Mouse (Mus musculus) bone marrow macrophage, adult 2 months (primary cell): ENCODE results near the gene 1700092M07Rik. TPM values are rescaled to one million over a fixed set of nuclear protein-coding genes. Genes with fewer than 3 reads are reported as not detected.
A peak's percentile ranks its signal among the peaks of the same experiment; 100 is the strongest.

ENCODE experiments used
- H3K27ac ChIP-seq: 2 replicates; pipeline ENCODE4 v1.5.1; 2012; ENCODE audit warnings: low read depth, low read length; ENCODE audit not compliant: insufficient read depth
- H3K4me1 ChIP-seq: 2 replicates; pipeline ENCODE4 v1.6.1; 2012; ENCODE audit warnings: low read length; ENCODE audit not compliant: control insufficient read depth, insufficient read depth
- H3K4me3 ChIP-seq: 2 replicates; pipeline ENCODE4 v1.5.1; 2012; ENCODE audit warnings: mild to moderate bottlenecking, low read length, moderate library complexity; ENCODE audit not compliant: insufficient read depth
- CTCF ChIP-seq: IDR thresholded peaks from 2 replicates; pipeline ENCODE4 v1.5.1; 2012; ENCODE audit warnings: low read depth, mild to moderate bottlenecking, low read length, moderate library complexity
- POLR2A ChIP-seq: IDR thresholded peaks from 2 replicates; pipeline ENCODE4 v1.6.1; 2012; ENCODE audit warnings: mild to moderate bottlenecking, low read depth, low read length, borderline replicate concordance
- polyA plus RNA-seq: library from polyadenylated mRNA; stranded (reverse); fragments of >200 nt; gene quantifications from 2 replicates; pipeline ENCODE4 v1.2.4, GENCODE M21; 2012; ENCODE audit not compliant: missing spikeins, insufficient read depth, insufficient read length

1700092M07Rik gene
- polyA plus RNA-seq, 1 experiment, result not detected

DNA sequence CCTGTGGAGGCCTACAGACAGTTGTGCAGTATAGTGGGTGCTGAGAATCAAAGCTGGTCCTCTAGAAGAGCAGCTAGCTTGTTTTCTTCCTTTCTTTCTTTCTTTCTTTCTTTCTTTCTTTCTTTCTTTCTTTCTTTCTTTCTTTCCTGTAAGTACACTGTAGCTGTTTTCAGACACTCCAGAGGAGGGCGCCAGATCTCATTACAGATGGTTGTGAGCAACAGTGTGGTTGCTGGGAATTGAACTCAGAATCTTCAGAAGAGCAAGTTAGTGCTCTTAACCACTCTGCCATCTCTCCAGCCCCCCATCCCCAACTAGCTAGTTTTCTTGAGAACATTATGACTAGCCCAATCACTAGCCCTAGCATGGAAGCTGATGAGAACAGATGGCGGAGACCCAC is 20.2 kb downstream of the 1700092M07Rik start:
- peaks cover 27% of the 10 kb centered on the region for H3K4me1 ChIP-seq
- no peak overlapping the region for H3K27ac ChIP-seq
- H3K4me3 ChIP-seq, result no peak overlapping the region
- TF ChIP-seq POLR2A (no peak), CTCF (no peak)

DNA sequence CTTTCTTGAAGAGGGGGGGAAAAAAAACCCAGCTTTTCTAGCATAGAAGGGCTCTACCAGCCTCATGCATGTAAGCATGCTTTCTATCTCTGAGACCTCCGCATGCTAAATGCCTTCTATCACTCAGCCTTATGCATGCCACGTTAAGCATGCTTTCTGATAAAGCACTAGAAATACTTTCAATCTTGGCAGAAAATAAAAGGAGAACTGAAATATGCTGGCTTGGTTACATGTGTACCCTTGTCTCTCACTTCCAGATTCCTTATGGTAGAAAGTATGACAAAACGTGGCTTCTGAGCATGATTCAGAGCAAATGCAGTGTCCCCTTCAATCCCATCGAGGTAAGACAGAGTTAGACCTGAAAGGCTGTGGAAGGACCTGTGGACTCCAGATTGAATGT is 22.8 kb downstream of the 1700092M07Rik start:
- H3K4me1 ChIP-seq, result peaks cover 25% of the 10 kb centered on the region
- TF ChIP-seq CTCF (no peak), POLR2A (no peak)
- H3K27ac ChIP-seq, result peak overlapping the region; percentile 57

GRCm38 (mm10) chr19:8765562-8765961 is 25.0 kb downstream of the 1700092M07Rik start:
- Histone ChIP-seq H3K27ac (no peak overlapping the region), H3K4me1 (peaks cover 25% of the 10 kb centered on the region), H3K4me3 (no peak overlapping the region)
- TF ChIP-seq POLR2A (no peak), CTCF (no peak)

More for the DNA sequence above, 22.8 kb downstream of the 1700092M07Rik start:
- no peak overlapping the region for H3K4me3 ChIP-seq

- Histone ChIP-seq H3K4me3 (peak within 1 kb of the TSS; percentile 79), H3K27ac (peak within 1 kb of the TSS; percentile 32)
- TF ChIP-seq POLR2A (0 out of 2 replicates have a peak, but pooled peaks have one; percentile 79), CTCF (no peak)
These were observed 30.2 kb downstream of the 1700092M07Rik start, which contains the start of gene Tmem223 for GRCm38 (mm10) chr19:8770567-8771270. Tmem223 (plus strand) TSS chr19:8770996.

GRCm38 (mm10) chr19:8772996-8773395 is 32.5 kb downstream of the 1700092M07Rik start:
- Histone ChIP-seq H3K4me3 (peak overlapping the region; percentile 86), H3K4me1 (peaks cover 21% of the 10 kb centered on the region), H3K27ac (no peak overlapping the region)
- TF ChIP-seq CTCF (no peak), POLR2A (no peak)

More at GRCm38 (mm10) chr19:8770567-8771270, 30.2 kb downstream of the 1700092M07Rik start, which contains the start of gene Tmem223:
- H3K4me1 ChIP-seq, result peaks cover 21% of the 10 kb centered on the region

GRCm38 (mm10) chr19:8773409-8773808 is 32.9 kb downstream of the 1700092M07Rik start:
- Histone ChIP-seq H3K4me3 (peak overlapping the region; percentile 86), H3K27ac (0 out of 2 replicates have a peak overlapping the region, but pooled peaks have one; percentile 1), H3K4me1 (peaks cover 21% of the 10 kb centered on the region)
- TF ChIP-seq POLR2A, result no peak
- TF ChIP-seq CTCF, result no peak

- H3K4me3 ChIP-seq, result peak within 1 kb of the TSS; percentile 86
- peak; percentile 86; the same call in 1 of the 2 replicates for TF ChIP-seq POLR2A
- TF ChIP-seq CTCF, result no peak
- H3K4me1 ChIP-seq, result peaks cover 21% of the 10 kb centered on the region
- peak within 1 kb of the TSS; percentile 83 for H3K27ac ChIP-seq
These were observed 33.7 kb downstream of the 1700092M07Rik start, which contains the start of gene Tmem179b for GRCm38 (mm10) chr19:8774086-8774835. Tmem179b (minus strand) TSS chr19:8774467.

- Histone ChIP-seq H3K4me3 (peak overlapping the region; percentile 86), H3K4me1 (peaks cover 21% of the 10 kb centered on the region), H3K27ac (peak overlapping the region; percentile 83)
- TF ChIP-seq POLR2A (no peak), CTCF (no peak)
These were observed 34.5 kb downstream of the 1700092M07Rik start for GRCm38 (mm10) chr19:8774951-8775421.

DNA sequence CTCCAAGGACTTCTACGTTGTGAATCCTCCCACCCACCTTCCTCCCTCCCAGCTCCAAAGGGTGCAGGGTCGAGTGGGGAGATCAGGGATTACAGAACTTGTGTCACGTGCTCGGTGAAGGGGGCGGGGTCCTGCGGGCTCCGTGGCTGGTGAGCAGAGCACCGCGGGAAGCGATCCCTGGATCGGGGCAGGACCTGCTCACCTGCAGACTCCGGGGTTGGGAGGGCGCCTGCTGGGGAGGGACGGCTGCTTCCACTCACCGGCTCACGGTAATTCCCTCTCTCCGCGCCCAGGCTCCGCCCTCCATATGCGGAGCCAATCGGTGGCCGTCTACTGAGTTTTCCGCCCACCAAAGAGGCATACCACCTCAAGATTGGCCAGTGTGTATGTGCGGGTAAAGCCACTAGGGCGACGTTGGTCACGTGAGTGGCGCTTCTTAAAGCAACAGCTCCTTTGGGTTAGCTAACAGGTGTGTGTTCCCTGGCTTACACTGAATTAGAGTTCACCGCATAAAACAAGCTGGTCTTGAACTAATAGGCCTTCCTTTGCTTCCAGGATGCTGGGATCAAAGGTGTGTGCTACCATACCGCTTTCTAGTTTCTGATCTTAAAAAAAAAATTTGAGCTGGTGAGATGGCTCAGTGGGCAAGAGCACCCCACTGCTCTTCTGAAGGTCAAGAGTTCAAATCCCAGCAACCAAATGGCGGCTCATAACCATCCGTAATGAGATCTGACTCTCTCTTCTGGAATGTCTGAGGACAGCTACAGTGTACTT is 45.7 kb downstream of the 1700092M07Rik start, which contains the start of gene Taf6l:
Gene Taf6l, minus strand, starts transcription at position 410 of the 774 bp plus-strand sequence.
- no peak for TF ChIP-seq POLR2A
- TF ChIP-seq CTCF, result no peak
- Histone ChIP-seq H3K4me1 (peaks cover 5% of the 10 kb centered on the region), H3K4me3 (peak within 1 kb of the TSS; percentile 80), H3K27ac (peak within 1 kb of the TSS; percentile 43; the same call in 1 of the 2 replicates)
